Mouse (Mus musculus): ENCODE measurements at regions not wholly inside any gene's neighbourhood (a gene's known extent, or its start where the extent isn't known, plus 50 kb on each side); places are given as distances from the start of the nearest gene placed in this dataset.
A peak's percentile ranks its signal among the peaks of the same experiment; 100 is the strongest.

DNA sequence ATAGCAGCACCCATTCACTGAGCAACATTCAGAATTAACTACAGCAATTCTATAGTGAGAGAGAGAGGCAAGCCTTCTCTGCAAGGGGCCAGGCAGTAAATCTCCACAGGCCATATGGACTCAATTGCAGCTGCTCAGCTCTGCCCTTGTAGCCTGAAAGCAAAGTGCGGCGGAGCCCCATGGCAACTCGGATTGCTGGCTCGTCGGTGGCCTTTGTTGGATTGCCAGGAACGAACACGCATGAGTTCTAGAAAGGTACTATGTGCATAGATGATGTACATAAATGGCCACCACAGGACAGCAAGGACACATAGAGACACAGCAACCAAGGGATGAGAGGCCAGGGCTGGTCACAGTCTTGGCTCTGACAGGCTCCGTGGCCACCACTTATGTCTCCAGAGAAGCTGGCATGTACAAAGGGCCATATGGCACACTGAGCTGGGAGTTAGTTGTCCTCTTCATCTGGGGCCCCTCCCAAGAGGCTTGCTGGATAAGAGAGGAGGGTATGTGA is 163.9 kb upstream of the Ncam1 start:
- Histone ChIP-seq H3K4me3 (no peak overlapping the region), H3K27me3 (no peaks in the 10 kb centered on the region), H3K4me2 (replicated peaks) (no peak overlapping the region), H3K9ac (replicated peaks) (no peak overlapping the region), H3K36me3 (no peaks in the 10 kb centered on the region), H3K4me1 (peaks cover 9% of the 10 kb centered on the region; the same call in 1 of the 2 replicates), H3K9me3 (no peaks in the 10 kb centered on the region), H3K27ac (replicated peaks) (no peak overlapping the region)
- 57% methylated on average over 8 of the region's 8 CpGs for WGBS
- no peak for ATAC-seq (replicated peaks)

DNA sequence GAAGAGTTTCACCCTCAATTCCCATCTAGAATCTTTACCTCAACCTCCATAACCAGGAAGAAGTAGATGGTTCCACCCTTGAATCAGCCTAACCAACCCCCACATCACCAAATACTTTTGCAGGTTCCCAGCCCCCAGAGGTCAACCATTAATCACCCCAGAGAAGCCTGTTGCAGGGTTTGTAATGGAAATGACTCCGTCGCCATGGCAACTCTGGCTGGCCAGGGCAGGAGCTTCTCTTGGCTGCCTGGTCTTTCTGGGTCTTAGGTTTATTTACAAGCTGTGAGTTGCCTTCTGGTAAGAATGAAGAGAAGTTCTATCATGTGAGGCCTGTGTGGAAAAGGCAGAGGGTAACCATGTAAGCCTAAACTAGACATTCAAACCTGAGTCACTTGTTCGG is 163.2 kb upstream of the Ncam1 start:
- no peak overlapping the region for H3K4me3 ChIP-seq
- H3K9me3 ChIP-seq: no peaks in the 10 kb centered on the region
- WGBS: 26% methylated on average over 3 of the region's 3 CpGs
- no peaks in the 10 kb centered on the region for H3K36me3 ChIP-seq
- H3K27ac ChIP-seq (replicated peaks): no peak overlapping the region
- no peaks in the 10 kb centered on the region for H3K27me3 ChIP-seq
- no peak overlapping the region for H3K9ac ChIP-seq (replicated peaks)
- peaks cover 9% of the 10 kb centered on the region; the same call in 1 of the 2 replicates for H3K4me1 ChIP-seq
- no peak for ATAC-seq (replicated peaks)
- no peak overlapping the region for H3K4me2 ChIP-seq (replicated peaks)

DNA sequence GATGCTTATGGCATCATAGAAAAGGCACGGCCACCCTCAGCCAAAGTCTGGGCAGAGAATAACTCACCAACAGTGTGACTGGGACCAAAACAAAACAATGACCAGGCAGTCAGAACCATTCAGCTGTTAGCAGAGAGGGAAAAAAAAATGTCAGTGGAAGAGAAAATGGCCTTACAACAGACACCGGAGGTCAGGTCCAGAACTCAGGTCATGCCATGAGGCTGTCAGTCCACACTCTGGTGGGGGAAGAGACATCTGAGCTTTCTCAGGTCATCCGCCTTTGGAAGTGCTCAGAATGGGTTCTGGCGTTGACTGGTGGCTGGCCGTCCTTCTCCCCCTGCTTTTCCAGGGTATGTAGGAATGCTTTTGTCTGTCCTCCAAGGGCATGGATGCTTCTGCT is 162.6 kb upstream of the Ncam1 start:
- no peak overlapping the region for H3K4me2 ChIP-seq (replicated peaks)
- WGBS: 78% methylated on average over 5 of the region's 5 CpGs

DNA sequence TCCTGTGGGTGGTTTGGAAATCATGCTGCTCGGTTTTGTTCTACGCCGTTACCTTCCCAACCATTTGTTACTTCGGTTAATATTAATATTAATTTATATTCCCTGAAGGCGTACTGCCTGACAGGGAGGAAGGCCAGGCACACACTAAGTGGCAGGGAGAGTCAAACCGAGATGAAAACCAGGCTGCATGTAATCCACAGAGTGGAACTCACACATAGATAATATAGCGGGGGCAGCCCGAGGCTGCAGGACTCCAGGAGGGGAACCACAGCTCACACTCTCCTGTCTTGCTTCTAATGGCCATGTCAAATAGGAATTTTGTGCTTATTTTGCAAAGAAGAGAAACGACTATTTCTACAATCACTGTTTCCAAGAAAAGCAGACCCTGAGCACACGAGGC is 161.3 kb upstream of the Ncam1 start:
- Histone ChIP-seq H3K27ac (replicated peaks) (no peak overlapping the region), H3K9ac (replicated peaks) (no peak overlapping the region), H3K9me3 (no peaks in the 10 kb centered on the region), H3K4me1 (peaks cover 9% of the 10 kb centered on the region; the same call in 1 of the 2 replicates), H3K4me2 (replicated peaks) (no peak overlapping the region), H3K27me3 (no peaks in the 10 kb centered on the region), H3K36me3 (no peaks in the 10 kb centered on the region), H3K4me3 (no peak overlapping the region)
- no peak for ATAC-seq (replicated peaks)
- WGBS: 80% methylated on average over 10 of the region's 10 CpGs

More for the DNA sequence above, 162.6 kb upstream of the Ncam1 start:
- Histone ChIP-seq H3K4me1 (peaks cover 9% of the 10 kb centered on the region; the same call in 1 of the 2 replicates), H3K9me3 (no peaks in the 10 kb centered on the region), H3K27me3 (no peaks in the 10 kb centered on the region), H3K9ac (replicated peaks) (no peak overlapping the region), H3K36me3 (no peaks in the 10 kb centered on the region), H3K27ac (replicated peaks) (no peak overlapping the region), H3K4me3 (no peak overlapping the region)
- no peak for ATAC-seq (replicated peaks)

DNA sequence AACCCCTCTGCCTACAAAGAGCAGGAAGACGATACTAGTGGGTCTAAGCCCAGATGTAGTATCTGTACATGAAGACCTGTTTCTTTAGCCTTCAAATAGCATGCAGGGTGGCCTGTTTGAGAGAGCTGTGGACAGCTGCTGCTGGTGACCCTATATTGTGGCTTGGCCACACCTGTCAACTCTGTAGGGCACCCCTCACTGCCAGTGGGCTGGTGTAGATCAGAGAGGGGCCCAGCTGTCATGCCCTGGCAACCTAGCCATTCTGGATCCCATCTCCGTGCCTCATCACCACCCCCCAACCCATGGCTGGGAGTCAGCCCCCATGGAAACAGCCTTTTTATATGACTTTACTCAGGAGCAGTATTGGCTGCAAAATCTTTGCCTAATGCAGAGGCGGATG is 160.2 kb upstream of the Ncam1 start:
- no peak overlapping the region for H3K9ac ChIP-seq (replicated peaks)
- no peak overlapping the region for H3K27ac ChIP-seq (replicated peaks)
- no peak for ATAC-seq (replicated peaks)
- H3K4me1 ChIP-seq: peaks cover 9% of the 10 kb centered on the region; the same call in 1 of the 2 replicates
- no peaks in the 10 kb centered on the region for H3K9me3 ChIP-seq
- no peak overlapping the region for H3K4me2 ChIP-seq (replicated peaks)
- H3K4me3 ChIP-seq: no peak overlapping the region
- no peaks in the 10 kb centered on the region for H3K27me3 ChIP-seq
- H3K36me3 ChIP-seq: no peaks in the 10 kb centered on the region
- 88% methylated on average over 3 of the region's 3 CpGs for WGBS

DNA sequence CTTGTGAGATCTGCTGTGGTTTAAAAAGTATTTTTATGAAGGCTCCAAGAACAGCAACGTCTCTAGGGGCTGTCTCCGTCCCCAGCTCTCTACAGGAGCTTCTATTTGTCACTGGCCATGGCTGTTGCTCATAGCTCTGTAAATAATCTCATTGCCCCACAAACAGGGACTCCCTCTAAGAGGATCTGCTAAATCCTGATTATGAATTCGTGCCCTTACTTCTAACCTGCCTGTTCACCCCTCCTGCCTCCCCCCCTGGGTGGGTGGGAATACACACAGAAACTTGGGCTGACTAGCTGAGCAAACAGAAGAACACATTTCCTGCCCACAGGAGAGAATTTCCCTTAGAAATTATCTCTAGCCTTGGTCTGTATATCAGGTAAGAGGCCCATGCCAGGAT is 155.9 kb upstream of the Ncam1 start:
- no peak overlapping the region for H3K4me2 ChIP-seq (replicated peaks)
- no peak overlapping the region for H3K4me3 ChIP-seq
- no peaks in the 10 kb centered on the region for H3K4me1 ChIP-seq
- H3K27me3 ChIP-seq: no peaks in the 10 kb centered on the region
- H3K9ac ChIP-seq (replicated peaks): no peak overlapping the region
- H3K27ac ChIP-seq (replicated peaks): no peak overlapping the region
- H3K9me3 ChIP-seq: no peaks in the 10 kb centered on the region
- ATAC-seq (replicated peaks): no peak
- WGBS: 50% methylated on average over 3 of the region's 3 CpGs
- H3K36me3 ChIP-seq: no peaks in the 10 kb centered on the region

DNA sequence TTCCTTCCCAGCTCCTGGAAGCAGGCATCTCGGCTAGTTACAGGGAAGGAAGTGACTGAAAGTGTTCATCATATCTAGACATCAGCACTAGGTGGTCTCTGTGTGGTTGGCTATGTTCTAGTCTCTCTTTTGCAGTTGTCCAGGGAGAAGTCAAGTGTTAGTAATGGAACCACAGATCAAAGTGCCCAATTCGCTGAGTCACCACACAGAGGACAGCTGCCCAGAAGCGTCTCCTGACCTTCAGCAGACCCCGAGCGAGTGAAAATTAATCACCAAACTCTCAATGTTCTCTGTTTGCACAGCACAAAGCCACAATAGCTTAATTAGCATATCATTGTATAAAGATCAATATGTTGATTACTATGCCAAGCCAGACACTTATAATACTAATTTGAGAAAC is 151.6 kb upstream of the Ncam1 start:
- Histone ChIP-seq H3K4me1 (no peaks in the 10 kb centered on the region), H3K9me3 (no peaks in the 10 kb centered on the region), H3K9ac (replicated peaks) (no peak overlapping the region), H3K4me2 (replicated peaks) (no peak overlapping the region), H3K27me3 (no peaks in the 10 kb centered on the region), H3K4me3 (no peak overlapping the region), H3K36me3 (no peaks in the 10 kb centered on the region), H3K27ac (replicated peaks) (no peak overlapping the region)
- ATAC-seq (replicated peaks): no peak
- 58% methylated on average over 5 of the region's 5 CpGs for WGBS

DNA sequence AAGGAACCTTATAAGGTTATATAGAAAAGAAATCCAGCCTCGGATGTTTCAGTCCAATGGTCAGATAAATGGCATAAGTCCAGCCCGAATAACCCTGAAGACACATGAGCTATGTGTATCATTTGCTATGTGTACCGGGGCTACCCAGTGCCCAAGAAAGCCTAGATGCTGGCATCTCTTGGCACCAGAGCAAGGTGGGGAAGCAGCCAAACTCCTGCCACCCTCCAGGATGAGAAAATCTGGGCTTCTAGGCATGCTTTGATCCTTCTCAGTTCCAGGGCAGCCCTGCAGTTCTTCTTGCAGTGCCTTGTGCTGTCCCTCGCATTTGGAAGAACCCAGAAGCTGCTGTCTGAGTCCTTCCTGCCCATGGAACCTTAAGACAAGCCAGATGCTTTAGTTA is 149.8 kb upstream of the Ncam1 start:
- no peaks in the 10 kb centered on the region for H3K36me3 ChIP-seq
- H3K4me3 ChIP-seq: no peak overlapping the region
- no peak for ATAC-seq (replicated peaks)
- H3K9ac ChIP-seq (replicated peaks): no peak overlapping the region
- no peak overlapping the region for H3K27ac ChIP-seq (replicated peaks)
- 85% methylated on average over 4 of the region's 4 CpGs for WGBS
- no peaks in the 10 kb centered on the region for H3K27me3 ChIP-seq
- no peak overlapping the region for H3K4me2 ChIP-seq (replicated peaks)
- H3K4me1 ChIP-seq: no peaks in the 10 kb centered on the region
- H3K9me3 ChIP-seq: no peaks in the 10 kb centered on the region

DNA sequence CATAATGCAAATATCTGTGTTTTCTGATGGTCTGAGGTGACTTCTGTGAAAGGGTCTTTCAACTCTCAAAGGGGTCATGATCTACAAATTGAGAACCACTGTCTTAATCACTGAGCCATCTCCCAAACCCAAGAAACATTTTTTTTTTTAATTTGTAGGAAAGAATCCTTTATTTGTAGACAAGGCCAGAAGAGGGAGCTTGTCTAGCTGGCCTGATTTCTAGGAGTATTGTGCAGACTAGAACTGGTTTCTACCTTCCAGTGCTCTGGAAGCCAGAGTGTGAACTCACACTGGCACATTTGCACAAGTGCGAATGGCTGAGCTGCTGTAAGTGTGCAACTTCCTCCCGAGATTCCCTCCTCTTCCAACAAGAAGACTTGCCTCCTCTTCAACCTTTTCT is 148.1 kb upstream of the Ncam1 start:
- WGBS: 70% methylated on average over 2 of the region's 2 CpGs

DNA sequence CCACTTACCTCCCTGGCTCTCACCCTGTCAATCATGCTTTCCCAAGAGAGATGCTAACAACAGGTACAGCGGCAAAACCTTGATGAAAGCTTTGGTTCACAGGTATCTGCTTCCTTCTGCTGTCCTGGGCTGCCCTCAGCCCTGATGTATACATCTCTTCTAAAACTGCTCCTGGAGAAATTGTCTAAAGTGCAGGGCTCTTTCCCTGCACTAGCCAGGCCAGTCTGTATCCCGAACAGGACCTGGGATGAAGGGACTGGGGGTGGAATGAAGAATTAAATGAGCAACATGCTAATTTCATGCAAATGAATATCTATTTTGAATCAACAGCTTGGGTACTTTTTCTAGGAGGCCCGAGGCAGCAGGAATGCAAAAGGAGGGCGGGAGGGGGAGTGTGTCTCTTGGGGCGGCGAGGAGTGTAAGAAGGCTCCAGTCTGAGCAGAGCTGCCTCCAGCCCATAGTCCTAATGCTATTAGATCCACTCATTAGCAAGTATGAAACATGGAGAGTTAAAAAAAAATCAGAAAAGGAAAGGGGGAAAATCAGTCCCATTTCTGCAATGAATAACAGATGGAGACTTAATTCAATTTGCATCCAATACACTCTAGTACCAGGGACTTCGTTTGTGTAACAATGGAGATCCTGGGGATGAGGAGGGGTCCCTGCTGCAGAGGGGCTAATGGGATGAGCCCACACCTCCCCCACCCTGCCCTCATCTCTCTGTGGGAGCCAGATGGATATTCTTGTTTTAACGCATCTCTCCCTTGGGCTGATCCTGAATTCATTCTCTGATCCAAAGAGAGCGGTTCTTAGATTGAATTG is 137.0 kb upstream of the Ncam1 start:
- peaks cover 14% of the 10 kb centered on the region for H3K4me1 ChIP-seq
- H3K4me3 ChIP-seq: no peak overlapping the region
- 7% methylated on average over 9 of the region's 9 CpGs for WGBS
- H3K27me3 ChIP-seq: peaks cover 4% of the 10 kb centered on the region; the same call in 1 of the 2 replicates
- H3K36me3 ChIP-seq: no peaks in the 10 kb centered on the region
- no peak overlapping the region for H3K9ac ChIP-seq (replicated peaks)
- no peaks in the 10 kb centered on the region for H3K9me3 ChIP-seq
- H3K4me2 ChIP-seq (replicated peaks): no peak overlapping the region
- peak; percentile 73; the same call in 1 of the 2 replicates for ATAC-seq (replicated peaks)
- H3K27ac ChIP-seq (replicated peaks): no peak overlapping the region

More for the DNA sequence above, 148.1 kb upstream of the Ncam1 start:
- no peaks in the 10 kb centered on the region for H3K36me3 ChIP-seq
- no peak for ATAC-seq (replicated peaks)
- H3K4me2 ChIP-seq (replicated peaks): no peak overlapping the region
- no peak overlapping the region for H3K4me3 ChIP-seq
- no peaks in the 10 kb centered on the region for H3K4me1 ChIP-seq
- H3K27ac ChIP-seq (replicated peaks): no peak overlapping the region
- H3K27me3 ChIP-seq: no peaks in the 10 kb centered on the region
- no peaks in the 10 kb centered on the region for H3K9me3 ChIP-seq
- H3K9ac ChIP-seq (replicated peaks): no peak overlapping the region

DNA sequence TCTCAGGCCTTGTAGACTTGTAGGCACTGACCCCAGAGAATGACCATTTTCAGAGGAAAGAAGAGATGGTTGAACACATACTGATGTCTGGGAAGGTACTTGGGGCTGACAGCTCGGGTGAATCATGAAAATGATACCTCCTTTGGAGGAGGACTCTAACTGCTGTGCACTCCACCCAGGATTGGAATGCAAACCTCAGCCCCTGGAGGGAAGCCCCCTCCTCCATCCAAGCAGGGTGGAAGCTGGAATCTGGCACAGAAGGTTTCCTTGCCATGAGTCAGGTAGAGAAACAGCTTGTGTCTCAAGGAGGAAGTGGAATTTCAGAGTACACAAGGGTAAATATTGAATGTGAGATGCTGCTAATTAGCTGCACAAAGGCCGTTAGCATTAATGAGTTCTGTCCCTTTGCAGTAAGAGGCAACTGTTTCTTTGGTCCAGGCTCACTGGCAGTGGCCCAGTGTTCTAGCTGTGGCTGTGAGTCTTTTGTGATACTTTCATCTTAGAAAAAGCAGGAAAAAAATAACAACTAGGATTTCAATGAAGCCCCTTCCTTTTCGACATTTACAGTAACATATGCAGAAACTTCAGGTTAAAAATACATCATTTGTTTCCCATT is 129.4 kb upstream of the Ncam1 start:
- WGBS: 16% methylated on average over 3 of the region's 3 CpGs
- H3K9me3 ChIP-seq: no peaks in the 10 kb centered on the region
- no peaks in the 10 kb centered on the region for H3K36me3 ChIP-seq
- no peak overlapping the region for H3K4me3 ChIP-seq
- no peak overlapping the region for H3K9ac ChIP-seq (replicated peaks)
- peaks cover 4% of the 10 kb centered on the region; the same call in 1 of the 2 replicates for H3K27me3 ChIP-seq
- H3K27ac ChIP-seq (replicated peaks): no peak overlapping the region
- ATAC-seq (replicated peaks): no peak
- H3K4me2 ChIP-seq (replicated peaks): no peak overlapping the region
- H3K4me1 ChIP-seq: peaks cover 12% of the 10 kb centered on the region

DNA sequence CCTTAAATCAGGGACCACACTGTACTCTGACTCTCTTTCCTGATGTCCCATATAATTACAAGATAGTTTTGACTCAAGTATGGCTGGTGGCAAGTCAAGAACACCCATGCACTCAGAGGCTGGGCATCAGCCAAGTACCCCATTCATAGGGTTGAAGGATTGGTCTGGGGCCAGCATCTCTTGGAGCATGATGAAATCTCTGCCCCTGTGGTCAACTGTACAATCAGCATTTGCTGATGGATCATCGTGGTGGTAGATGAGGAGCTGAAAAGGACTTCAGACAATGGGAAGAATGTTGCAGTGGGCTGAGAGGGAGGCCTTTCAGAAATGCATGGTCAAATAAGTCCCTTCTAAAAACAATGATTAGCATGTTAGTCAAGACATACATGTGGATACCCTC is 128.6 kb upstream of the Ncam1 start:
- Histone ChIP-seq H3K9ac (replicated peaks) (no peak overlapping the region), H3K36me3 (no peaks in the 10 kb centered on the region), H3K4me1 (peaks cover 12% of the 10 kb centered on the region), H3K9me3 (no peaks in the 10 kb centered on the region), H3K4me2 (replicated peaks) (no peak overlapping the region), H3K27me3 (peaks cover 4% of the 10 kb centered on the region; the same call in 1 of the 2 replicates), H3K27ac (replicated peaks) (no peak overlapping the region), H3K4me3 (no peak overlapping the region)
- no peak for ATAC-seq (replicated peaks)
- WGBS: 33% methylated on average over 1 of the region's 1 CpGs

All from forebrain, embryonic 15.5 days (tissue).